Mouse (Mus musculus) WW6 (cell line): ENCODE results near the gene Evl.
A peak's percentile ranks its signal among the peaks of the same experiment; 100 is the strongest.

Experiments
- DNase-seq: peaks from one replicate; pipeline ENCODE4 v3.0.0-alpha.2; 2013; ENCODE audit warnings: low read depth, low spot score

Evl gene

DNA sequence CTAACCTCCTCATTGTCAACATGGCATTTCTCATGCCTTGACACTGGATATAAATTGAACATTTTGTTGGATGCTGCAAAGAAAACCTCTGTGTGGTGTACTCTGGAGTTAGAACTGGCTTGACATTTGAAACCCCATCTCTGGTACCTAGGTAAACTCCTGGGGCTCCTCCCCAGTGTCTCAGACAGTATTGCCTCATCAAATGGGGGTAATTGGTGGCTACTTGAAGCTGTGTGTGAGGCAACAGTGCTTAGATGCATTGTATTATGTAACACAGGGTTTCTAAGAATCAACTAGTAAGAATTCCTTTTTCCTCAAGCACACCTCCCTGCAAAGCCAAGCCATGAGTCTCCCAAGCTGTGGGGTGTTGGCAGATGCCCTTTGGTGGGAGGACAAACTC, 93.3 kb downstream of the Evl start:
- DNase-seq: no peak

DNA sequence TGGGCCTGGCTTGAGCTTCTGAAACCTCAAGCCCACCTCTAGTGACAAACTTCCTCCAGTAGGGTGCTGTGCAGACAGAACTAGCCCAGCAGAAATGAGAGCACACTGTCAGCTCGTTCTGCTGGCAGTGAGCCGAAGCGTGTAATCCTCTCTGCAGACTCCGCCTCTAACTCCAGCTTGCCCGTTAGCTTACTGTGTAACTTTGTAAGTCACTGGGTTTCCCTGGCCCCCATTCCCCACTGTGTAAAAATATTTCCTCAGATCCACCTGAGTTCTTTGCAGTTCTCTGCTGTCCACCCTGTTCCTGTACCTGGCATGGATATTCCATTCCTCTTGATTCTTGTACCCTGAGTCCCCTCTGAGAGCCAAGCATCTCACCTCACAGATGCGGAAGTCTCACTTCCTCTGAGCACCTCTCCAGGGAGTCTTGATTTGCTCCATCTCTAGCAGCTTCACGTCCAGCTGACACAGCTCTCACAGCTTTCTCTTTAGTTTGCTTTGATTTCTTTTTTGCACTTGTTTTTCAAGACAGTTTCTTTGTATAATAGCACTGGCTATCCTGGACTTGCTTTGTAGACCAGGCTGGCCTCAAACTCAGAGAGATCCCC, 96.6 kb downstream of the Evl start:
- DNase-seq: no peak

DNA sequence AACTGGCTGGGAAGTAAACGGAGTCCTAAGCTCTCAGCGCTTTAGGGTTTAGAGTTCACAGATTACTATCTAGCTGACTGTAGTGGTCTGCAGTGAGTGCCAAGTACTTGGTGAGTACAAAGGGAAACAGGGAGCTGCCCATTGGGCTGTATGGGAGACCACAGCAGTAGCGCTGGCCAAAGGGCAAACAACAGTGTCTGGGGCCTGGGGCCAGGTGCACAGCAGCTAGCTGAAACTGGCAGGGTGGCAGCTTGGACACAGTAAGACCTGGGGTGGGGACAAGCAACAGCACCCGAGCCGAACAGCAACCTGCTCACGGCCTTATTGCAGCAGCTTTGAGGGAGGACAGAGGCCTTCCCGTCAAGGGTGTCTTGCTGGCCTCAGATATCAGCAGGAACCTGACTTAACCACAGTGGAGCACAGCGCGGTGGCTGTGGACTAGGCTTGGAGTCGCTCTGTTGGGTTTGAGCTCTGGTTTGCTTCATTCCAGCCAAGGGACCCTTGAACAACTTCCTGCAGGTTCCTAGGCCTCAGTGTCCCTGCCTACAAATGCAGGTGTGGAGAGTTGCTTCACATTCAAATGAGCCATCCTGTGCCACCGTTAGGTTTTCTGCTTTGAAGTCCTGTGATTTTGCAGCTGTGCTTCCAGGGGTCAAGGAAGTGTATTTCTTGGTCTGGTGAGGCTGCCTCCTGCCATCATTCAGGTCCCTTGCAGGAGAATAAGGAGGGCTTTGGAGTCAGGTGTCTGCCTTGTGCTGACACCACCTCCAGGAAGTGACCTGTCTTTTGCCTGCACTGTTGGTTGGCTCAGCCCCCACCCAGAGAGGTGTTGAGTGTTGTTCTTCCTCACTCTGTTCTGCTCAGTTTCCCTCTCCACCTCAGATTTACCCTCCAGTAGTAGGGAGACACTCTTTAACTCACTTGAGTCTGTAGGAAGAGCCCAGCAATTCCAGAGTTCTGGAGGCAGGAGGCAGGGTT, 99.1 kb downstream of the Evl start:
- DNase-seq: no peak

DNA sequence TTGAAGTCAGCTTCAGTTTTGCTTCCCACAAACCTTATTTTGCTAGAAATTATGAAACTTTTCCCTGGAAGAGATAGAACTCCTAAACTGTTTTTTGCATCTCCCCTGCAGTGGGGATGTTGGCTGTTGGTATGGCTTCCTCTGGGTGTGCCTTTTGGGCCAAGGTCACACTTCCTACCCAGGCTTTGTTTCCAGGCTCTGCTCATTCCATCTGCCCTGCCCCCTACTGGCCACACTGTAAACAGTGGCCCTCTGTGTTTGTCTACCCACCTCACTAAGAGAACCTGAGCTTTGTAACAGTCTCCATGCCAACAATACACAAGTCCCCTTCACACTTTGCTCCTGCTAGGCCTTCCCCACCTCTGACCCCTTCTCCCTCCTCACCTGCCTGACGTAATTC, 102.8 kb downstream of the Evl start:
- peak; percentile 53 for DNase-seq

DNA sequence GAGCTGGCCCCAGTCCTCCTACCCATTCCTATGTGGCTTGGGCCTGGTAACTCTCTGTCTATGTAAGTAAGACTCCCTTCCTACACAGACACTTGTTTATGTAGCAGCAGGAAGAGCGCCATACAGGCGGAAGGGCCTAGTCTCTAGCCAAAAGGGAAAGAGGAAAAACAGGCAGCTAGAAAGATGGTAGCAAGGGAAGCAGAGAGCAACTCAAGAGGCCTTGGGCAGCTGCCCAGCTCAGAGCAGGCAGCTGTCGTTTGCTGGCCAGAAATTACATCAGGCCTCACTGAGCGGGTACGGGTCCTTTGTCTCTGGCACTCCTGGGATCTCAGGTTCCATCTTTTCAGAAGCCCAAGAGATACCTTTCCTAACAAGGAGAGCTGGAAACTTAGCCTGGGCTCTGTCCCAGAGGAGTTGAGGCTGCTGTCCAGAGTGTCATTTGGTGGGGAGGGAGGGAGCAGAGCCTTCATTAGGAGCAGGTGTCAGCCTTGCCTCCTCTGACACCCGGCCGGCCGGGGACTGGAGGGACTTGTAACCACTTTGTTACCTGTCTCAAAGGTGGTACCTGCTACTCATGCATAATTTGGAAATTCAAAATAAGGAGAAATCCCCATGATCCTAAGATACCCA, 114.2 kb downstream of the Evl start:
- no peak for DNase-seq

DNA sequence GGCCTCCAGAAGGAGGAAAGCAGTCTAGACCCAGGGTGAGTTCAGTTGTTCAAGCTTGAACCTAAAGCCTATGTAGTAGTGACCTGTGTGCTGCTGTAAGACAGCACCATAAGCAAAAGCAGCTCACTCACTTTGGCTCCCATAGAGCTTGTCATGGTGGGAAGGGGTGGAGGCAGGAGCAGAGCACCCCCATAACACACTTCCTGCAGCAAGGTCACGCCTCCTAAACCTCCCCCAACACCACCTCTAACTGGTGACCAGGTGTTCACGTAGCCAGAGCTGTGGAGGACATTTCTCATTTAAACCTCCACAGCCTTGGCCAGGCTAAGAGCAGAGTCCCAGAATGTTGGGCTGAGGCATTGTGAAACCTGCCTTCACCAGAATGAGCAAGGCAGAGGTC, 117.0 kb downstream of the Evl start:
- no peak for DNase-seq

DNA sequence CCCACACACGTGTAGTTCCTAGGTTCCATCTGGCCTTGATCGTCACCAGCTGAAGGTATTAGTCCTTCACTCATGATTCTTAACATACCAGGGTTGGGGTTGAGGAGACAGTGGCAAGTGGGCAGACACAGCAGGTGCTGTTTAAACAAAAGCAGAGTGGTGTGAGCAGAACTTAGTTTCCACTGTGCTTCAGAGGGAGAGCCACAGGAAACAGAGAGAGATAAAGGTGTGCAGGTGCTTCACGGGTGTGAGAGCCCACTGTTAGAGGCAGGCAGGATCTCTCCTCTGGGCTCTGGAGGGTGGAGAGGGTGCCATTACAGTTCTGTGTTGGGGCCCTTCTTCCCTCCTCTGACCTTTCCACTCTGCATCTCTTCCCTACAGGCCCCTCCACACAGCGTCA, 118.4 kb downstream of the Evl start:
- no peak for DNase-seq

DNA sequence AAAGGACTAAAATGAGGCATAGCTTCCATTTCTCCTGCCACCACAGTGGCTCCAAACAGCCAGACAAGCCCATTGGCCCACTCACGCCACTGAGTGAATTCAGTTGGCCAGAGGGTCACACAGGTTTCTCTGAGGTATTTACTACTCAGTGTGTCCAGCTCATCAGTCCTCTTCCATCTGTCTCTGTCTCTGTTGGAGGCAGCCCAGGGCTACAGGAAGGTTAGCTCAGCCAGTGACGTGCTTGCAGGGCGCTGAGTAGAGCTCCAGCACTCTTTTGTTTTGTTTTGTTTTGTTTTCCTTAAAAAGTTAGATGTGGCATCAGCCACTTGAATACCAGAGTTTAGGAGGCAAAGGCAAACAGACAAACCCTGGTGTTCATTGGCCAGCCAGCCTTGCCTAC, 119.0 kb downstream of the Evl start:
- DNase-seq: no peak

DNA sequence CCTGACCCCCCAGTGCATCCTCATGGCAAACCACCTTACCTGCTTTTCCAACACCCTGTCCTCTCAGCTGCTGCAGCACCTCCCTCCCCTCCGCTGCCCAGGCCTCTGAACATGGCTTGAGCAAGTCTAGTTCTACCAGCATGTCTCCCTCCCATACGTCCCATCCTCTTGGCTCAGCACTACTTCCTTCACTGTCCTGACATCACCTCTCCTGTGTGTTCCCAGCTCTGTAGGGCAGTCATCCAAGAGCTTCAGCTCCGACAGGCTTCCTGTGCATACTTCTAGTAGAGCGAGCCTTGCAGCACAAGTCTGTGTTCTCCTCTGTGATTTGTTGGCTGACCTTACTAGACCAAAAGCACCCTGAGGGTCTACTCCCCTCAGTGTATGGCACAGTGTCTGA, 120.0 kb downstream of the Evl start:
- DNase-seq: no peak

DNA sequence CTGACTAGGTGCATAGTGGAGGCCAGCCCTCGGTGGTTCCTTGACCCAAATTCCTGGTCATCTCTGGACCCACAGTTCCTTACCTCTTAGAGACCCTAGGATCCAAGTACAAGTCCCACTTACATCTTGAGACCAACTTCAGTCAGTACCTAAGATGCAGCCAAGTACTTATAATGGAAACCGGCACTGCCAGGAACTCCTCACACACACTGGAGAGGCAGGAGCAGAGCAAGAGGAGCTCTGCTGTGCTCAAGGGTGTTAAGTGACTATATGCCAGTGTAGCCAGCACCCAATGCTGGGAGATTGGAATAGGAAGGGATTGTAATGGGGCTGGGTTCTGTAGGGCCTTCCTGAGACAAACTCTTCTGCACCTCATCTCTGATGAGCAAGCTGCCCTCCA, 120.4 kb downstream of the Evl start:
- DNase-seq: no peak

DNA sequence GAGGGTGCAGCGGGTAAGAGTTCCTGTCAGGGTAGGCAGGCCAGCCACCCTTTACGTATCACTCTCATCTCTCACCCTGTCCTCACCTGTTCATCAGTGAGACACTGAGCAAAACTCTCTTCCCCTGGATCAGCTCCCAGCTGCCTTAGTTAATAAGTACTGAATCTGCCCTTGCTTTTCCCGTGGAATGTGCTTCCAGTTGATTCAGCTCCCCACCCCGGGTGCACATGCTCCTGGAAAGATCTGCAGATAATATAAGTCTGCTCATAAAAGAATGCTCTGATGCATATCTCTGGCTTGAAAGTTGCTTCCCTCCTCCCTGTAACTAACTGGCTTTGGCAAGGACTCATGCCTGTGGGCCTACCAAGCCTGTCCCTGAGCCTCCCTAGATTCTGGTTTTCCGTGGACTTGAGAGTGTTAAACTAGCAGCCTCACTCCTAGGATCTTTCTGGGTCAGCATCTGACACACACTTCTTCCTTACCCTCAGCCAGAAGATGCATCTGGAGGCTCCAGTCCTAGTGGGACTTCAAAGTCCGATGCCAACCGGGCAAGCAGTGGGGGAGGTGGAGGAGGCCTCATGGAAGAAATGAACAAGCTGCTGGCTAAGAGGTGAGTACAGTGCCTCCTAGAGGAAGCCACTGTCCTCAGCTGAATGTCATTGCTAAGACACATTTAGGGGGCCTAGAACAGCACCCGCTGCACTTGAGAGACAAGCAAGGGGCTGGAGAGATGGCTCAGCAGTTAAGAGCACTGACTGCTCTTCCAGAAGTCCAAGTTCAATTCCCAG, 121.3 kb downstream of the Evl start:
- no peak for DNase-seq

DNA sequence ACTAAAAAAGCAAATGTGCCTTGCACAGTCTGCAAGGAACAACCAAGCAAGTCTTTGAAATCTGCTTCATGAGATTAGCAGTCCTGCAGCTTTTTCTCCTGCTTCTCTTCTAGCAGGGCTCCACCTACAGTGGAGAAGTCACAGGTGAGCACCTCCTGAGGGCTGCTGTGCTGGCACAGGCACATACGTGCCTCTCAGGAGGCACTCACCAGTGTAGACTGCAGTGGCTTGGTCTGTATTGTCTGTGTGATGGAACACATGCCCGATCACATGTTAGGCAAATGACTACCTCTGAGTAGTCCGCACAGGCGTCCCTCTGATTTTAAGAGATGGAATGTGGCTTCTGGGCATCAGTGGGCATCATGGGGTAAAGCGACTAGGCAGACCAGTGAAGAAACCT, 122.6 kb downstream of the Evl start:
- no peak for DNase-seq

DNA sequence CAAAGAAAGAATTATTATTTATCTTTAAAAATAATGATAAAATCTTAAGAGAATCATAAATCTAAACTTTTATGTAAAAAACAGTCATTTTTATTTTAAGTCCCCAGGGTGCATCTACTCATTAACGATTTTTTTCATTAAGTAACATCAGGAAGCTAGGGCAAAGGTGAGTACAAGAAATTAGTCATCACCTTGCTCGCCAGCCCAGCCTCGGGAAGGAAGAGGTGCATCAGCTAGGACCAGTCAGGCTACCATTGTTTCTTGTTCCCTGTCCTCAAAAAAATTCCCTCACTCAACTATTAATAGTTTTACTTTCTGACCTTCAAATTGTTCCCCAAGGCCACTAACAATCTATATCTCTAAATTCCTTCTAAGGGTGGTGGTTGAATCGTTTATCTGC, 123.8 kb downstream of the Evl start:
- no peak for DNase-seq

DNA sequence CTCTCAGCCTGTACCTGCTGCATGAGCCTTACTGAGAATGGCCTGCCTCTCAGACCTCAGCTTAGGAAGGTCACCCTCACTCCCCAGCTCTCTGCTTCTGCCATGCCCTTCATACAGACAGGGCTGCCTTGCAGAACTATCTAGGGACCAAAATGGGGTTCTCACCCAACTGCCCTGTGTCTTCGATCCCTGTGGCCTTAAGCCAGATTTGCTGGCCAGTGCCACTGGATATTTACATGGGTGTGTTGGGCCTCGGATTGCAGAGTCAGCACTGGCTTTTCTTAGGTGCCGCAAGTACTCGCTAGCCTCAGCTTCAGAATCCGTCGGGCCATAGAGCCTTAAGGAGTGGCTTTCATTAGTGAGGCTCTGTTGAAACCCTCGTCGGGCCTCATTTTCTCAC, 126.3 kb downstream of the Evl start:
- DNase-seq: no peak

DNA sequence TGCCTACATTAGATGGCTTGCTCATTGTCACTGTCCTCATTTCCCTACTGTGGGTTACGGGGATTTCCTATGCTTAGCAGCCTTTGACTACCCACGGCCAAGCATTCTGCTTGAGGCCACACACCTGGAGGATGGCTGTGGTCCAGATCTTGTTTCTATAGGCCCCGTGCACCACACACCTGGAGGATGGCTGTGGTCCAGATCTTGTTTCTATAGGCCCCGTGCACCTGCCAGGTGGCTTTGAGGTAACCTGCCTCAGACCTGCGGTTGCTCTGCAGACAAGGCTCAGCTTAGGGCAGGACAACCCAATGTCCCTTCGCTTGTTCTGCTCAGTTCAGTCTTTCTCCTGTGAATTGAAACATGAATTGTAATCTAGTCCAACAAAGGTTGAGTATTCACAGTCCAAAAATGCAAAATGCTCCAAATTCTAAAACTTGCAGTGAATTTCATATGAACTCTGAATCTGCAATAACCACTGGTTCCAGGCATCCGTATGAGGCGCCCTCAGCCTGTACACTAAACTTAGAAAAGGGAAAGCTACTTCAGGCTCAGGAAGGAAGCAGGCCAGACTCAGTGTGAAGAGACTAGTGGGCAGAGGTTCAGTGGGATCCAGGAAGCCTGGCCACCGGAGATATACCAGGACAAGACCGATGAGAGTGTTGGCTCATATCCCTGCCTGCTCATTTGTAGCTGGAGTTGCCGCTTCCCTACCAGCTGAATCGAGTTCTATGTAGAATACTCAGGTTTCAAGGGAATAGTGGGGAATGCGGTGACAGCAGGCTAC, 127.9 kb downstream of the Evl start:
- no peak for DNase-seq

DNA sequence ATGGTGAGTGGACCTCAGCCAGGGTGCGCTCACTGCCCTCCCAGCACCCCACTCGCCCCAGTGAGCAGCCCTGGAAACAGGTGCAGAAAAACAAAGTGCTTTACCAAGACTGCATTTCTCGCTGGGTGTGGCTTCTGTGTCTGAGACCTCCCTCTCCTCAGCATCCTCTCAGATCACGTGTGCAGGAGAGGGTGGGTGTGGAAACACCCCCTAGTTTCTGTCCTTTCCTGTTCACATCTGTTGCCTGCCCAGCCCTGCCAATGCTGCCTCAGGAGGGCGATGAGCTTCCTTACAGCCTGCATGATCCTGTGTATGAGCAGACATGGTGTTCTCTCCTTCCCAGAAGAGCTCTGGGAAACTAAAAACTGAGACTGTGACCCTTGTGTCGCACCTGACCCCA, 131.9 kb downstream of the Evl start:
- DNase-seq: no peak

DNA sequence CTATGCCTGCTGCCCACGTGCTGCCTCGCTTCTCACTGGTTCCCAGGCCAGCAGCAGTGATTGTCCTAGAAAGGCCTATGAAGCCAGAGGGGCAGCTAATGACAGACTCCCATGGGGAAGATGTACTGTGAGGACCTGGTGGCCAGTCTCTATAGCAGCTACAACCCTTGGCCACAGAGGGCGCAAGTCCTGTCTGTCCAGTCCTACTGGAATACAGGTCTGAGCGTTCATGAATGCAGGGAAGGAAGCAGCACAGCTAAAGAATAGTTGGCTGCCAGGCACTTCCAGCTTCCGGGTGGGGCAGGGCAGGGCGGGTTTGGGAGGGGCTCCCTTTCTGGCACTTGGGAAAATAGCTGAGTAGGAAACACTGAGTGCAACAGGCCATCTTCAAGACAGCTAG, 132.4 kb downstream of the Evl start:
- DNase-seq: no peak

DNA sequence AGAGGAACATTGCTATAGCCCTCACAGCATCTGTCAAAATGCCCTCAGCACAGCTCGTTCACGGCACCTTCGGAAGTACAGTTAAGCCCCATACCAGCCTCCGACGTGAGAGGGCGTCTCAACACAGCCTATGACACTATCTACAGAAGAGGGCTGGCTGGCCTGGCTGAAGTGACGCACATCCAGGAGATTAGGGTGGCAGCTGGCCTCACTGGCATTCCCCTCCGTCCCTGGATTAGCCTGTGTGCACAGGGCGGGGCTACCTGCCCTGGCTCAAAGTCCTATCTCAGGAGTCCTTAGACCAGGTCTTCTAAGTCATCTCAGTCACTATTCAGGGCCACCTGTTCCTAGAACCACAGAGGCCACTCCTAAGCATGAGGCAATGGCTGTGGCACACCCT, 134.6 kb downstream of the Evl start:
- no peak for DNase-seq

DNA sequence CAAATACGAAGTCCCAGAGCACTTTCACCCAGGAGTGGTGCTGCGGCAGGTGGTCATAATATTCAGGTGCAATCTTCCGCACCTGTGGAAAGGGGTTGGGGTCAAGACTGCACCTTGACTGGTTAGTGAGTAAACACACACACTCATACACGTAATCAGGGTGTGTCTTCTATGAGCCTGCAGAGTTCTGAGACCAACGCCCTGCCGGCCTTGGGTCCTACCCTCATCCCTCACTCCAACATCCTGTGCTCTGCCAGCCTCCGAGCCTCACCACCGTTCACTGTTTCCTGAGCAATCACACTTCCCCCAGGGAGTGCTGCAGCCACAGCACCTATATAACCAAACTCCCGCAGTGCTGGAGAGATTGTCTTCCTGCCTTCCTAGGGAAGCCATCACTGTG, 136.0 kb downstream of the Evl start:
- no peak for DNase-seq

DNA sequence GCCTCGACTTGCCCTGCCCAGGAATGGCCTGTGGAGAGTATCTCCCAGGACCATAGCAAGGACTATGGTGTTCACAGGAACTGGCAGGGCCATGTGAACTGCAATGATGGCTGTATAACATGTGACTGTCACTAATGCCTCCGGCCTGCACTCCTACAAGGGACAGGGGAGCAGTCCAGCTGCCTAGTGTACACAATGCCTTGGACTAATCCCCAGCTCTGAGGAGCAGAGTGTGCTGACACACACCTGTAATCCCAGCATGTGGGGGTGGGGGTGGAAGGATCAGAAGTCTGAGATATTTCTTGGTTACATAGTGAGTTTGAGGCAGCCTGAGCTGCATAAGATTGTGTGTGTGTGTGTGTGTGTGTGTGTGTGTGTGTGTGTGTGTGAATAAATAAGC, 139.1 kb downstream of the Evl start:
- DNase-seq: no peak

DNA sequence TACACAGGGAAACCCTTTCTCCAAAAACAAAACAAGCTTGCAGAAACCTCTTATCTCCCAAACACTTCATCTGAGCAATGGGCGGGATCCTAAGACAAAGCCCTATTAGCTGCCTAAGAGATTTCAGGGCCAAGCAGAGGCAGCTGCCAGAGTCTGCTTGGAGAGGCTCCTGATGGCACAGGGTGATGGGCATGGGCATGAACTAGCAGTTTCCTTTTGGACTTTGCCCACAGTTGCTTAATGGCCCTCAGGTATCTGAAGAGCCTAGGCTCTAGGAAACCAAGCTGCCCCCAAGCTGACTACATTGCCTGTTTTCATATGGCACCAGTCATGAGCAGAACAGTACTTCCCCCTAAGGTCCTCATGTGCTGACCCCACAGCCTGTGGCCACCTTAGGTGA, 139.7 kb downstream of the Evl start:
- DNase-seq: no peak
